Mouse (Mus musculus) bone marrow macrophage, adult 2 months (primary cell): Measurements from ENCODE around the gene Tbata. TPM values are rescaled to one million over a fixed set of nuclear protein-coding genes. Genes with fewer than 3 reads are reported as not detected.

Source experiments
- H3K27ac ChIP-seq: 2 replicates; pipeline ENCODE4 v1.5.1; 2012; ENCODE audit warnings: low read depth, low read length; ENCODE audit not compliant: insufficient read depth
- H3K4me1 ChIP-seq: 2 replicates; pipeline ENCODE4 v1.6.1; 2012; ENCODE audit warnings: low read length; ENCODE audit not compliant: control insufficient read depth, insufficient read depth
- H3K4me3 ChIP-seq: 2 replicates; pipeline ENCODE4 v1.5.1; 2012; ENCODE audit warnings: mild to moderate bottlenecking, low read length, moderate library complexity; ENCODE audit not compliant: insufficient read depth
- CTCF ChIP-seq: IDR thresholded peaks from 2 replicates; pipeline ENCODE4 v1.5.1; 2012; ENCODE audit warnings: low read depth, mild to moderate bottlenecking, low read length, moderate library complexity
- POLR2A ChIP-seq: IDR thresholded peaks from 2 replicates; pipeline ENCODE4 v1.6.1; 2012; ENCODE audit warnings: mild to moderate bottlenecking, low read depth, low read length, borderline replicate concordance
- polyA plus RNA-seq: library from polyadenylated mRNA; stranded (reverse); fragments of >200 nt; gene quantifications from 2 replicates; pipeline ENCODE4 v1.2.4, GENCODE M21; 2012; ENCODE audit not compliant: missing spikeins, insufficient read depth, insufficient read length

The Tbata gene
- polyA plus RNA-seq, 1 experiment: not detected

DNA sequence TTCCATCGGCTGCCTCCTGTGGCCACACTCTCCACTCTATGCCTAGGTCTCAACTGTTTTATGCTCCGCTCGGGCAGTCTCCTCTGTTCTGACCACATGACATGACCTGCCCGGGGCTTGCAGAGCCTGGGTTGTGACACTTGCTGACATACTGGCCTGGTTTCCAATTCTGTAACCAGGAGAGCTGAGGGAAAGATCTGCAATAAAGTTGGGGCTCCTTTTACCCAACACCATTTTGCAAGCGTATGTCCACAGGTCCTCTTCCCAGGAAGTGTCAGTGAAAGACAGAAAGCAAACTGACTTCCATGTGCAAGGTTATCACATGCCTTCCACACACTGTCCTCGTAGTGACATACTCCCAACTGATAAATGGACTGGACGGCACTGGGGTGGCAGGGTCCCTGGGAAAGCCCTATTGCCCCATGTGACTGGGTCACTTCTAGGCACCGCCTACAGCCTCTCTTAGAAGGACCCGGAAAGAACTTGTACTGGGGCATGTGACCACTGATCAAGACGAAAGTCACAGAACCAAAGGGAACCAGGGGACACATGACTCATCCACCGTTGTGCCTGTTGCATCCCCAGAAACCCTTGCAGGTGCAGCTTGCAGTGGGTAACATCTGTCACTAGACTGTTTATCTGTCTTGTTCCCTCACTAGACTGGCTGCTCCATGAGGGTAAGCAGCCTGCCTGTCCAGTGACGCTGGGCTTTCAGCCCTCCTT is 30.0 kb downstream of the Tbata start:
- no peak for TF ChIP-seq CTCF
- no peak for TF ChIP-seq POLR2A
- H3K4me3 ChIP-seq: no peak overlapping the region

GRCm38 (mm10) chr10:61203930-61204329 is 32.2 kb downstream of the Tbata start:
- peaks cover 38% of the 10 kb centered on the region for H3K4me1 ChIP-seq
- H3K4me3 ChIP-seq: no peak overlapping the region
- no peak overlapping the region for H3K27ac ChIP-seq
- TF ChIP-seq CTCF: no peak
- no peak for TF ChIP-seq POLR2A

More for the DNA sequence above, 30.0 kb downstream of the Tbata start:
- Histone ChIP-seq H3K27ac (no peak overlapping the region), H3K4me1 (peaks cover 38% of the 10 kb centered on the region)

GRCm38 (mm10) chr10:61208114-61208684 is 36.4 kb downstream of the Tbata start:
- TF ChIP-seq CTCF: no peak
- TF ChIP-seq POLR2A: no peak
- Histone ChIP-seq H3K4me1 (peaks cover 13% of the 10 kb centered on the region), H3K27ac (no peak overlapping the region)

GRCm38 (mm10) chr10:61211105-61211504 is 39.4 kb downstream of the Tbata start:
- no peak overlapping the region for H3K27ac ChIP-seq
- no peak overlapping the region for H3K4me3 ChIP-seq
- H3K4me1 ChIP-seq: no peaks in the 10 kb centered on the region
- TF ChIP-seq CTCF (no peak), POLR2A (no peak)

More at GRCm38 (mm10) chr10:61208114-61208684, 36.4 kb downstream of the Tbata start:
- H3K4me3 ChIP-seq: no peak overlapping the region

- Histone ChIP-seq H3K4me1 (no peaks in the 10 kb centered on the region), H3K27ac (no peak overlapping the region), H3K4me3 (no peak overlapping the region)
- TF ChIP-seq CTCF (peak; percentile 81), POLR2A (no peak)
Observed at GRCm38 (mm10) chr10:61211743-61212142, 40.0 kb downstream of the Tbata start.

GRCm38 (mm10) chr10:61212817-61213216 is 41.1 kb downstream of the Tbata start:
- no peak overlapping the region for H3K4me3 ChIP-seq
- H3K4me1 ChIP-seq: no peaks in the 10 kb centered on the region
- no peak overlapping the region for H3K27ac ChIP-seq
- no peak for TF ChIP-seq POLR2A
- no peak for TF ChIP-seq CTCF

GRCm38 (mm10) chr10:61215658-61216057 is 43.9 kb downstream of the Tbata start:
- TF ChIP-seq POLR2A (no peak), CTCF (peak; percentile 46; the same call in 1 of the 2 replicates)

GRCm38 (mm10) chr10:61216163-61216562 is 44.4 kb downstream of the Tbata start:
- no peak overlapping the region for H3K4me3 ChIP-seq
- H3K27ac ChIP-seq: no peak overlapping the region
- H3K4me1 ChIP-seq: no peaks in the 10 kb centered on the region
- TF ChIP-seq CTCF (no peak), POLR2A (no peak)

More at GRCm38 (mm10) chr10:61215658-61216057, 43.9 kb downstream of the Tbata start:
- no peak overlapping the region for H3K27ac ChIP-seq
- H3K4me3 ChIP-seq: no peak overlapping the region
- no peaks in the 10 kb centered on the region for H3K4me1 ChIP-seq

DNA sequence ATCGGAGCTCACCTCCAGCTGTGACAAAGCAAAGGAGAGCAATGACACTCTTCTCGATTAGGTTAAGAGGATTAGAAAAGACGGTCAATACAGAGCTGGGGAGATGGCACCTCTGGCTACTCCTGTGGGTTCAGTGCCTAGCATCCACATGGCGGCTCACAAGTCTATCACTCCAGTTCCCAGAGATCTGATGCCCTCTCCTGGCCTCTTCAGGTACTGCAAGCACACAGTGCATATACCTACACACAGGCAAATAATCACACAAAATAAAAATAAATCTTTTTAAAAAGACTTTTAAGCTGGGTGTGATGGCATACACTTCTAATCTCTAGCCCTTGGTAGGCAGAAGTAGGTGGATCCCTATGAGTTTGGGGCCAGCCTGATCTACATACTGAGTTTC is 47.6 kb downstream of the Tbata start:
- no peaks in the 10 kb centered on the region for H3K4me1 ChIP-seq
- H3K27ac ChIP-seq: no peak overlapping the region
- H3K4me3 ChIP-seq: no peak overlapping the region
- TF ChIP-seq CTCF (no peak), POLR2A (no peak)

DNA sequence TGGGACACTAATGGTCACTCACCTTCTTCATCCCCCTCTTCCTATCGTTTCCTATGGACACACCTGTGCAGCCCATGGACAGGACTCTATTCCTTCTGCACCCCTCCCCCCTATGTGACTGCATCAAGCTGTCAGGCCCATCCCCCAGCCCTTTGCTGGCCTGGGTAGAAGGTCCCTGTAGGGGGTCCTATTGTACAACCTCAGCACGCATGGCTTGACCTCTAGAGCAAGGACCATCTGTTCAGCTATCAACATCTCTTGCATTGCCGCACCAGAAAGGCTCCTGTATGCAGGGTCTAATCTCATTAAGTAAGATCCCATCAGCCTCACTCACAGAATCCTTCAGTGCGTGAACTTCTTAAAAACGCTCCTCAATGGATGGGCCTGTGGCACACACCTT is 53.9 kb downstream of the Tbata start:
- no peak overlapping the region for H3K4me3 ChIP-seq
- no peak for TF ChIP-seq CTCF
- no peak for TF ChIP-seq POLR2A

More for the DNA sequence above, 53.9 kb downstream of the Tbata start:
- Histone ChIP-seq H3K4me1 (no peaks in the 10 kb centered on the region), H3K27ac (no peak overlapping the region)
